Mouse (Mus musculus) right cerebral cortex, postnatal 10 days (tissue): ENCODE data around the gene 1700042G07Rik.
A peak's percentile ranks its signal among the peaks of the same experiment; 100 is the strongest.

ENCODE experiments used
- DNase-seq, 2 experiments: peaks; one replicate each; pipeline ENCODE4 v3.0.0; 2021; ENCODE audit warnings: low spot score in 2 of 2

The 1700042G07Rik gene

DNA sequence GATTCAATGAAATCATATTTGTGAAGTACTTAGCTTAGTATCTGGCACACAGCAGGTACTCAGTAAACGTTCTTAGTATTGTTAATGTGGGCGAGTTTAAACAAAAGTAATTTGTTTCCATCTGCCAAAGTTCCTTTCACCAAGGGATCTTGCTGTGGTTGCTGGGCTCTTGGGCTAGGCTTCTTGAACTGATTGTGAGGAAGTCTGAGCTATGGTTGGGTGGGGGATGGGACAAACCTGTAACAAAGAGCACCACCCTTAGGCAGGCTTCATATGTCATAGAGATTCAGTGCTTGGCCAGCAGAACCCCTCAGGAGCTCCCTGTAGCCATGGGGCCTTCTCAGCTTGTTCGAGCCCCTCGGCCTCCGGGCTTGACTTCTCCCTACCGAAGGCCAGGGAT is at the start of gene 1700042G07Rik, which contains the start of gene Gm49337:
Gene 1700042G07Rik, plus strand, starts transcription at position 301 of the 400 bp plus-strand sequence.
Gene Gm49337, plus strand, starts transcription at position 313 of the 400 bp plus-strand sequence.
- no peak for DNase-seq

GRCm38 (mm10) chr4:116123602-116124519 is 49.3 kb upstream of the 1700042G07Rik start, which contains the start of the genes Rad54l and Pomgnt1:
TSS of gene Rad54l (minus strand) at chr4:116123690.
TSS of gene Pomgnt1 (plus strand) at chr4:116123840.
- peak; percentile 91 to 92 for DNase-seq

GRCm38 (mm10) chr4:116125803-116126386 is 47.3 kb upstream of the 1700042G07Rik start:
- DNase-seq, result no peak

DNA sequence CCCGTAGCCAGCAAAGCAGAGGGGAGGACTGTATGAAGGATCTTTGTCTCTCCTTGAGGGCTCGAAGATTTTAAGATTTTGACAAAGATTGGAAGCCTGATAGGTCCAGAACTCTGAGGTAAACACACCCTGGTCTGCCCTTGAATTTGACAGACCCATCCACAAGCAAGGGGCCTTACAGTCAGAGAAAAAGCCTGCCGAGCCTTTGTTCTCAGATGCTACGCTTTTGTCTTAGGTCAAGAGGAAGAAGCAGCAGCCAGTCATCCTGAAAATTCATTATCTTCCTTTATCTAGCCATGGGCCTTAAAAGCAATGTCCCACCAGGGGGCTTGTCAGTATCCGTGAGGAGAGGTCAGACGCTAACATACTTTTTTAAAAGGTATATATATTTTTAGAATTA is 45.2 kb upstream of the 1700042G07Rik start:
- DNase-seq, result no peak

DNA sequence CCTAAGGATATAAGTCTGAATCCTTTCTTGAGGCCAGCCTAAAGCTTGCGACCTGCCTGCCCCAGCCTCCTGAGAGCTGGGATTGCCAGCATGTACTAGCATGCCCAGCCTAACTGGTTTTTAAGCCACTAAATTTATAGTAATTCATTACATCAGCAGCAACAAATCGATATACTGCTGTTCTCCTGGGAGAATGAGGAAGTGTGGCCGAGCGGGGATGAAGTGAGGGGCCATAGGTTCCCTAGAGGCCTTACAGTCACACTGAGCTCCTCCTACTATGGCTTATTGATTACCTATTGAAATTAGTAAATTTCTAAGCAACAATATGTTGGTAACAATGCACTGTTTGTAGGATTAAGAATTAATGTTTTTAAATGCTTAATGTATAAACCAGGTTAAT is 40.0 kb upstream of the 1700042G07Rik start:
- DNase-seq, result no peak

- no peak for DNase-seq
These were observed 38.2 kb upstream of the 1700042G07Rik start for GRCm38 (mm10) chr4:116134990-116135389.

GRCm38 (mm10) chr4:116137421-116137996 is 35.7 kb upstream of the 1700042G07Rik start:
- no peak for DNase-seq

DNA sequence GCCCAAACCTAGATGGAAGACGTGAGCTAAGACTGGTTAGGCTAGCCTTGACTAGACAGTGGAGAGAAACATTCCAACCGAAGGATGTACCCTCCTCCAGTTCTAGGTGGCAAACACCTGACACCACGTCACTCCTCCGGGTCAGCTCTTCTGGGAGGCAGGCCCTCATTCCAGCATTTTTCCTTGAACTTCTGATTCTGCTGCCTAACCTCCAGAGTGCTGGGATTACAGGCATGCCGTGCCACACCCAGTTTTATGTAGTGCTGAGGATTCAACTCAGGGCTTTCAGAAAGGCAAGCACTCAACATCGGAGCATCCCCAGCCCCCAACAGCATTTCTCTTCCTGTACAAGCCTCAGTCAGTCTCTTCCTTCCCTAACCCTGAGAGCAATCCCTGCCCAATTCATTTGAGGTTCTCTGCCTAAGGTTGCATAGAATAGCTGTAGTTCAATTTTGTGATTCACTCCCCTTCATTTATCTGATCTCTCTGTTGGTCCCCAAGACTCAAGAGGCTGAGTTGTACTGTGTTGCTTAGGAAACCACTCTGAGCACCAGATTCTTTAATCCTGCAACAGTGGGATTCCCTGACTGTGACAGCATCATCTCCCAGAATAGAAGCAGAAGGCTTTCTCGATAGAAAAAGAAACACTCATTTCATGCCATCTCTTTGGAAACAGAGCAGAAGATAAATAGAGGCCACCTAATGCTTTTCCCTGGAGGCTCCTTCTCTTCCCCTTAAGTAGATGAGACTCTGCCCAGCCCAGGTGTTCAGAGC is 32.2 kb upstream of the 1700042G07Rik start:
- peak in 1 of 2 experiments; percentile 59 for DNase-seq

GRCm38 (mm10) chr4:116141736-116142135 is 31.4 kb upstream of the 1700042G07Rik start:
- no peak for DNase-seq

DNA sequence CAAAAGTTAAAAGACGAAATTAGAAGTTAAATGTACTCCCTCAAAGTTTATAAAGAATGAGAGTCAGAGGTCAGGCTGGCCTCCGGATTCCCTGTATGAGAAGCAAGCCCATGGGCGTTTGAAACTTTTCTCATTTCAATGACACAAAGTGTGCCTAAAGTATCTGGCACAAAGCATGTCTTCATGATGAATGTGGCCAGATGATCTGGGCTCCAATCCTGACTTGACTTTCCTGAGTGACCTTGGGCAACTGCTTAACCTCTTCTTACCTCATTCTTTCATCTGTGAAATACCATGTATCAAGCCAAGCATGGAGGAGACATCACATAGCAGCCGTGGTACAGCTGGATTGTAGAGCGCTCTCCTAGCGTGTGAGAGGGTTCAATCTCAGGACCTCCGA is 30.9 kb upstream of the 1700042G07Rik start:
- no peak for DNase-seq

- DNase-seq, result peak; percentile 47 to 53
These were observed 29.8 kb upstream of the 1700042G07Rik start for GRCm38 (mm10) chr4:116143317-116143811.

DNA sequence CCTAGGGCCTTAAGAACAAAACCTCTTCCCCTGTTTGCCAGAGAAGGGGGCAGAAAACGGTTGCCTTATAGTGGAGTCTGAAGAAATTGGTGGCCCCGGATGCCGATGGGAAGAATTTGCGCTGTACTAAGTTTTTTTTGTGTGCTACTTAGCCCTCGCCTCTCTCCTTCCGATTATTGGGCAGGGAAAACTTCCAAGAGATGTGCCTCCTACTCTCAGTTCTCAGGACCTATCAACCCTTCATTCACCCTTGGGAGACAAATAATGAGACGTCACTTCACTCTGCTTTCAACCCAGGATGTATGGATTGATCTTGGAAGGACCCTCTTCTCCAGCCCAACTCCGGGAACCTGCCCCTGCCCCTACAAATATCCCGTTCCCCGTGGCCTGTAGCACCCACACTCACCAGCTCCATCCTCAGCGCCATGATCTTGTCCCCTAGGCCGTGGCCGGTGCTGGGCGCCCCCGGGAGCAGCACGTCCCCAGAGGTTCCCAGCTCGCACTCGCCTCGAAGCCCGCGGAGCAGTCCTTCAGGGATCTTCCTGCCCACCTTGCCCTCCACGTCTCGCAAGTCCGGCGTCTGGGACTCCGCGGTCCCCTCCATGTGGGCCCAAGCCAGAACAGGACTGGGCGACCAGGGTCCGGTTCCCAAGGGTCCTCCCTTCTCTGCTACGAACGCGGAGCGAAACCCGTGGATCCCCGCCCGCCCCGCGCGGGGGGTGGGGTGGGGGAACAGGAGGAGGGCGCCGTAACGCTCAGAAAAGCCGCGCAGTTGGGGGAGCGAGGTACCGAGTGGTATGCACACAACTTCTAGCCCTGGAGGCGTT is 29.1 kb upstream of the 1700042G07Rik start:
- DNase-seq, result peak; percentile 83 to 87

DNA sequence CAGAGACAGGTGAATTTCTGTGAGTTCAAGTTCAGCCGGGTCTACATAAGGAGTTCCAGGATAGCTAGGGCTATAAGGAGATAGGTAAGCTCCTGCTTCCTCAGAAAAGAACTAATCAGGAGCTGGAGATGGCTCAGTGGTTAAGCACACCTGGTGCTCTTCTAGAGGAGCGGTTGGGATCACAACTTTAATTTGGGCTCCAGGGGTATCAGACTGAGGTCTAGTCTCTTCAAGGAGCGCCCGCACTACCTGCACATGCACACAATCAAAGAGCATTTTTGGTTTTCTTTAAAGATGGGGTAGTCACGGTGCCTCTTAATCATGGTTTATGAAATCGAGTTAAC is 23.4 kb upstream of the 1700042G07Rik start:
- no peak for DNase-seq

- peak in 1 of 2 experiments; percentile 62 for DNase-seq
These were observed 22.9 kb upstream of the 1700042G07Rik start for GRCm38 (mm10) chr4:116150156-116150861.

GRCm38 (mm10) chr4:116150862-116151221 is 22.3 kb upstream of the 1700042G07Rik start:
- no peak for DNase-seq

DNA sequence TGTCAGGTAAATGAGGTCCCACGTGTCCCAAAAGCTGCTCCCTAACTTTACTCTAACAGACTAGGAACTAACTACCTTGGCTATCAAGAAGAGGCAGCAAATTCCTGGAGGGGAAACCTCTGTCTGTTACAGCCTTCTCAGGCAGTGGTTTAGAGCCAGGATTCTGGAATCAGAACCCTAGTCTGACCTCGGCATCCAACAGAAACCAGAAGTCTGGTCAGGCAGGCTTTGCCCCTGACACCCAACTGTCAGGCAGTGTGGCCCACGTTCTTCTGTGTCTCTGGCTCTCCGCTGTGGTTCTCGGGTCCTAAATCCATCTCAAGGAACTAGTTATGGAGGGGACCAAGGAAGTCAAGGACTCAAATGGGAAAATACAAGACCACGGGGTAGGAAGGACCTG is 21.9 kb upstream of the 1700042G07Rik start, which contains the start of gene Lurap1:
Gene Lurap1, minus strand, starts transcription at position 101 of the 400 bp plus-strand sequence.
- DNase-seq, result no peak

DNA sequence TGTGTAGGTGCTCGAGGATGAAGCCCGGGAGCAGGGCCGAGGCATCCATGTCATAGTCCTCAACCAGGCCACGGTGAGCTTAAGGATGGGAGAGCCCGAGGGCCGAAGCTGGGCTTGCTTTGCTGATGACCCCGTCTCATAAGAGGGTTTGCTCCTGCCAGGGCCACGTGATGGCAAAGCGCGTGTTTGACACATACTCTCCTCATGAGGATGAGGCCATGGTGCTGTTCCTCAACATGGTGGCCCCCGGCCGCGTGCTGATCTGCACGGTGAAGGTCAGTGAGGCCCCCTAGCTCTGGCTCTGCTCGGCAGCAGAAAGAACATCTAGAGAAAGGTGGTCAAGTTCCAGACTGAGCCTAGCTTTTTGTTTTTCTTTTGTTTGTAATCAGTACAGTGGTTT is 20.5 kb upstream of the 1700042G07Rik start:
- DNase-seq, result no peak

- no peak for DNase-seq
These were observed 15.3 kb upstream of the 1700042G07Rik start for GRCm38 (mm10) chr4:116157882-116158281.

DNA sequence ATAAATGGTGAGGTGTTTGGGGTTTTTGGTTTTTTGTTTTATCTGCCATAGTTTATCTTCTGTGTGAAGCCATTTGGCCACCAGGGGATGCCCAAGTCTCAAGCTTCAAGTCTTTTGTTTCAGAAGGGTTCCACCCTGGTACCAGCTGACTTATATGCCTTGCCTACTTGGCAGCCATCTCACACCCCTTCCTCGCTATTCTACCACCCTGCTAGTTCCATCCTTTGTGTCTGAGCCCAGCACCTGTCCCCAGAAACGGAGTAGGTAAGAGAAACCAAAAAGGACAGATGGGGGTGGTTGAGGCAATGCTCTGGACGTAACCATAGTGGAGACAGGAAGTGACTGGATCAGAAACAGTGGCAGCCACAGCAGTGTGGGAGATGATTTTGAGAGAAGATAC is 13.3 kb upstream of the 1700042G07Rik start:
- DNase-seq, result peak; percentile 76 to 85

DNA sequence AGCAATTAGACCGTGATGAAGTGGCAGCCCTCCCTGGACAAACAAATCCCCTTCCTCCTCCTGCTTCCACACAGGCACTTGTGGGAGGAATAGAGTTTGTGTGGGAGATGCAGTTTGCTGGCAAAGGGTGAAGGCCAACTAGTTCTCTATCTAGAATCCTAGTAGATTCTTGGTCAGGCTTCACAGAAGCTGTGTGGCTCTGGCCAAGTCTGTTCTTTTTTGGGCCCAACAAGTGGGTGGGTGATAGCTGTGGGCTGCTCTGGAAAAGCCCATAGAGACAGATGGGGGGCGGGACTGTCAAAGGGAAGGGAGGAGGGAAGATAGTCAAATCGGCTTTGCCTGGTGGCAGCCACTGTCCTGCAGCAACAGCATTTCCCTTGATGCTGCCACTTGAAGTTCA is 12.4 kb upstream of the 1700042G07Rik start:
- DNase-seq, result peak; percentile 83 to 91
